Mouse (Mus musculus) testis, adult 2 months (tissue): Measurements from ENCODE around the gene Olfr1265.

Experiments used
- CTCF ChIP-seq: fragments of 200-500 bp; IDR thresholded peaks from 2 replicates; pipeline ENCODE4 v1.5.1; 2012; ENCODE audit warnings: low read depth, mild to moderate bottlenecking, inconsistent platforms, low read length, moderate library complexity; ENCODE audit not compliant: control insufficient read depth, insufficient read depth, insufficient replicate concordance
- POLR2A ChIP-seq: fragments of 200-500 bp; IDR thresholded peaks from 2 replicates; pipeline ENCODE4 v1.6.1; 2012; ENCODE audit warnings: low read depth, mild to moderate bottlenecking, inconsistent platforms, low read length, moderate library complexity; ENCODE audit not compliant: control insufficient read depth

DNA sequence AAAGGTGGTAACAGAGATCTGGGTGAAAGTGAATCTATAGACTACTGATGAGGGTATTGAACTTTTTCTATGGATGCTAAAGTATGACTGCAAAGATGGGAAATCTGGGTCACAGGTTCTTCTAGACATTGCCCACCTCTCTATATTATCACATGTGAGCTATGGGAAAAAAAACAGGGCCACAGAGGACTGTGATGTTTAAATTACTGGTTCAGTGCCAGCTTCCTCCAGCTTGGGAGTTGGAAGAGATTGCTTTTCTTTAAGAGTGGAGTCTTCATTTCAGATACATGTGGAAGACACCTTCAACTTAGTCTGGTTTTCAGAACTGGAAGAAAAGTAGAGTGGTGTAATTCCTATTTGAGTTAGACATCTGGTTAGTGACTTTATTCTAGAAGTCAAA lies at the start of gene Olfr1265:
- TF ChIP-seq CTCF (no peak), POLR2A (no peak)
